Mouse (Mus musculus) splenic B cell, adult 2 months (primary cell): ENCODE results near the gene Ccdc155.

ENCODE experiments used
- DNase-seq: peaks from one replicate; pipeline ENCODE4 v3.0.0-alpha.2; 2011; ENCODE audit warnings: low read depth, low spot score
- H3K27me3 ChIP-seq: 2 replicates; pipeline ENCODE4 v1.6.1; 2012; ENCODE audit warnings: mild to moderate bottlenecking, low read length, moderate library complexity, mixed read lengths; ENCODE audit not compliant: control insufficient read depth, poor library complexity, insufficient read depth, severe bottlenecking
- H3K36me3 ChIP-seq: 2 replicates; pipeline ENCODE4 v1.6.1; 2012; ENCODE audit warnings: mild to moderate bottlenecking, low read length, moderate library complexity, mixed read lengths; ENCODE audit not compliant: control insufficient read depth, poor library complexity, insufficient read depth, severe bottlenecking

Ccdc155 gene

GRCm38 (mm10) chr7:45204380-45205143 is at the start of gene Ccdc155:
Gene Ccdc155 (minus strand): TSS chr7:45204892.
- Histone ChIP-seq H3K27me3 (no peaks in the 10 kb centered on the region), H3K36me3 (no peaks in the 10 kb centered on the region)
- peak; percentile 96 for DNase-seq

DNA sequence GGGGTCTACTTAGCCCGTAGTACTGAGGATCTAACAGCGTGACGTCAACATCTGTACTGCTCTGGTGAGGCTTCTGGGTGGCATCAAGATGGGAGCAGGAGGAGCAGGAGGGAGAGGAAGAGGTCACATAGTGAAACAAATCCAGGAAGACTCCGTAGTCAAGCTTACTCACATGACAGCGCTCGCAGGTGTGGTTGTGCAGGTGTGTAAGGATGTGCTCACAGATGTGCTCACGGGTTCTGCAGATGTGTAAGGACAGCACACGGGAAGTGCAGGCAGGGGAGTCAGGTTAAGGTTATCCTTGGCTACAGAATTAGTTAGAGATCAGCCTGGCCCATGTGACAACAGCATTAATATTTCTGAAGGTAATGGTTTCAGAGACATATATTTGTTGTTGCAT is 49.1 kb upstream of the Ccdc155 start:
- DNase-seq = no peak
- H3K36me3 ChIP-seq = no peaks in the 10 kb centered on the region
- H3K27me3 ChIP-seq = no peaks in the 10 kb centered on the region

- peak; percentile 62 for DNase-seq
- Histone ChIP-seq H3K27me3 (no peaks in the 10 kb centered on the region), H3K36me3 (no peaks in the 10 kb centered on the region)
Measured at GRCm38 (mm10) chr7:45247666-45248065, 43.0 kb upstream of the Ccdc155 start.

DNA sequence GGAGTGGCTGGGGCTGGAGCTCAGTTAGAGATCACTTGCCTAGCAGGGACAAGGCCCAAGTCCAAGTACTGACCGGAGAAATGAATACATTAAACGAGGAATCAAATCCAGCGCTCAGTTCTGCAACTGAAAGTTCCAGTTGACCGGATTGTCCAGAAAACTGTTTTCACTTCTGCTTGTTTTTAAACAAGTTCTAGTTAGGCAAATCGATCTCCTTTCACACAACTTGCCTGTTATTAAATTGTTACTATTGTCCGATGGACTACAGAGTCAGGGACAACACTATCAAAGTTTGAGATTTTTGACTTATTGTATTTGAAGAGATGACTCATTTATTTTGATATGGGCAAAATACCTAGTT is 36.7 kb upstream of the Ccdc155 start:
- Histone ChIP-seq H3K27me3 (no peaks in the 10 kb centered on the region), H3K36me3 (no peaks in the 10 kb centered on the region; the same call in 1 of the 2 replicates)
- no peak for DNase-seq

DNA sequence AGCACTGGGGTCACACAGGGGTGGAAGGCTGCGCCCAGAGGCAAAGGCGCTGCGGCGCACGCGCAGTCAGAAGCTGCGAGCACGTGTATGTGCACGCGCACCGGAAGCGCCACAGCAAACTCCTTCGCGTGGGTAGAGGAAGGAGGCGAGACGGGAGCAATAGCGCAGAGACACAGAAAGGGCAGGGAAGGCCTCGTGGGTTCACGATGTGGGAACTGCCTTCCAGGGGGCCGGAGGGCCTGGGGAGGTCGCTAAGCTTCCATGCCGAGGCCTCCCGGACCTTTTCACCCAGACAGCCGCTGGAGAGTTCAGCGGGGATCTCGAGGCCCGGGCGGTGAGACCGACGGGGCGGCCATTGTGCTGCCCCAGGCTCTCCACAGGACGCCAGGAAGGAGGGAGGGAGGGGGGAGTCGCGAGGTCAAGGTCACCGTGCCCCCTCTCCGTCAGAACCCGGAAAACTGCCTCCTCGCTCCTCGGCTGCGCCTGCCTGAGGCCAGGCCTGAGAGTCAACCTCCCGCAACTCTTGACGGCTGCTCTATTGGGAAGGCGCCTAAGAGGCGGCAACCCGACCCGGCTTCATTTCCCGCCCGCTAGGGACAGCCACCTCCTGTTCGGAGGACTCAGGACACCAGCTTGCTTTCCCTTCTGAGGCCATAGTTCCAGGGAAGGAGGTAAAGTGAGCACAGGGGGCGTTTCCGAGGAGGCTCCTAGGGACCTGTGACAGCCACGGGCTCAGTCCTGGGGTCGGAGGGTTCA is 36.1 kb upstream of the Ccdc155 start, which contains the start of gene Slc6a16:
Gene Slc6a16, plus strand, starts transcription at position 453 of the 756 bp plus-strand sequence.
- Histone ChIP-seq H3K27me3 (no peaks in the 10 kb centered on the region), H3K36me3 (peaks cover under 1% of the 10 kb centered on the region; the same call in 1 of the 2 replicates)
- DNase-seq = no peak

- Histone ChIP-seq H3K27me3 (no peaks in the 10 kb centered on the region), H3K36me3 (peaks cover 7% of the 10 kb centered on the region)
- no peak for DNase-seq
Measured at GRCm38 (mm10) chr7:45240109-45240508, 35.4 kb upstream of the Ccdc155 start.

GRCm38 (mm10) chr7:45238723-45239496 is 34.2 kb upstream of the Ccdc155 start, which contains the start of gene Cd37:
Gene Cd37 (minus strand): TSS chr7:45239115.
- Histone ChIP-seq H3K36me3 (peaks cover 12% of the 10 kb centered on the region), H3K27me3 (no peaks in the 10 kb centered on the region)
- peak; percentile 92 for DNase-seq

- peaks cover 17% of the 10 kb centered on the region for H3K36me3 ChIP-seq
- no peak for DNase-seq
- H3K27me3 ChIP-seq = no peaks in the 10 kb centered on the region
Measured at GRCm38 (mm10) chr7:45237747-45238699, 33.3 kb upstream of the Ccdc155 start.

DNA sequence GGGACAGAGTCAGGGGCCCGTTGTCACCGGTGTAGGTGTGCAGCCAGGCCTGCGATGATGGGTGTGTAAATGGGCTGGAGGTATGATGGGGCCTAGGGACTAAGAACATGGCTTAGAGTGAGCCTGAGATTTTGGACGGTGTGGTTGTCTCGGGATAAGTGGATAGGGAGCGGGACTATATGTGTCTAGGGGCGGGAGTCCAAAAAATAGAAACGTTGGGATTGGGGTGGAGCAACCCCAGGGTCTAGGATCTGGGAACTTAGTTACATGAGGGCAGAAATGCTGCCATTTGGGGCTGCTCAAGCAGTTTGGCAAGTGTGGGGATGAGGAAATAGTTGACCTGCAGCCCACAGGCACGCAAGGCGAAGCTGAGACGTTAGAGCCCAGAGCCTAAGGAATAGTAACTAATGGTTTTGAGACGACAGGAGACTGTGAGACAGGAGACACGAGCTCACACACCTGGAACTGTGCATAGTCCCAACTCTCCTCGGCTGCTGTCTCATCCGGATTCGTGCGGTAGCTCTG is 31.0 kb upstream of the Ccdc155 start:
- Histone ChIP-seq H3K27me3 (no peaks in the 10 kb centered on the region), H3K36me3 (peaks cover 20% of the 10 kb centered on the region)
- DNase-seq = no peak

DNA sequence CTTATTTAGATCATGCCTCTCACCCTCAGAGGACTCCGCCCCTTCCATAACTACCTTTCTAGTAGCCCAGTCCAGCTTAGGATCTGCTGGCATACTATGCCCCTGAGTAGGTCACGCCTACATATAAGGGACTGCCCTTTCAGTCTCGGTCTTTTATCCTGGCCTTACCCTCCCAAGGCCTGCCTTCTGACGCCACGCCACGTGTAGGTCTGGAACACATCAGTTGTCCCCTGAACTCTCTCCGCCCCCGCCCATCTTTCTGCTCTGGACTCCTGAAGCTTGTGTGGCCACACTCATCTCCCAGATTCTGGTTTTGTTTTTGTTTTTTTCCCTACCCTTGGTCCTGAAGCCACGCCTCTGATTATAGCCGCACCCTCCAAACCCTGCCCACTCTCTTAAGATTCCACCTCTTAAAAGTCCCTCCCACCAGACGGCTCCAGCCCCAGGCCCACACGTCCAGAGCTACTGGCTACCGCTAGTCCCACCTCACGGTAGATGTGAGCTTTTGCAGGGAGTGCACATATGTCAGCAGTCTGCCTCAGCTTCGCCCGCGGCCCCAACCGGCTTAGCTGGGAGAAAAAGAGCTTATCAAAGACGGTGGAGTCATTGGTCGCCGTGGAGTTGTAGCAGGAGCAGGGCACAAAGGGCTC is 30.4 kb upstream of the Ccdc155 start:
- no peak for DNase-seq
- no peaks in the 10 kb centered on the region for H3K27me3 ChIP-seq
- peaks cover 20% of the 10 kb centered on the region for H3K36me3 ChIP-seq

GRCm38 (mm10) chr7:45234333-45234841 is 29.7 kb upstream of the Ccdc155 start:
- peak; percentile 49 for DNase-seq
- Histone ChIP-seq H3K27me3 (no peaks in the 10 kb centered on the region), H3K36me3 (peaks cover 20% of the 10 kb centered on the region)

- Histone ChIP-seq H3K27me3 (no peaks in the 10 kb centered on the region), H3K36me3 (peaks cover 20% of the 10 kb centered on the region)
- DNase-seq = peak; percentile 76
Measured at GRCm38 (mm10) chr7:45233580-45234332, 29.1 kb upstream of the Ccdc155 start.
